In genomic region chr7:134943063-134943462, GRCm38 (mm10) we compare ENCODE assay signal across 31 mouse cellular contexts. TPM values are rescaled to one million over a fixed set of nuclear protein-coding genes. Genes with fewer than 3 reads are reported as not detected.
"Had no signal": no experiment of that assay in that cellular context is flagged by ENCODE, and none has a peak within 500 bp of the region (broad histone marks: within the 10 kb centered on the region; RNA-seq: fewer than 3 reads in every experiment).

No protein-coding gene starts in this region.

- H3K27ac ChIP-seq: heart, embryonic 13.5 days; heart, embryonic 15.5 days; hindbrain, embryonic 10.5 days; hindbrain, embryonic 12.5 days; hindbrain, embryonic 13.5 days; hindbrain, embryonic 14.5 days; hindbrain, embryonic 15.5 days; hindbrain, postnatal 0 days; intestine, embryonic 15.5 days; kidney, embryonic 15.5 days; kidney, postnatal 0 days; layer of hippocampus, adult 2 months; left cerebral cortex, adult 2 months had no signal

- DNase-seq: heart, postnatal 10 days; heart, postnatal 14 days; heart, postnatal 4 days; kidney, adult 18-20 months; kidney, adult 2 months; kidney, adult 8-10 months; kidney, adult 9 months; kidney, postnatal 10 days; kidney, postnatal 14 days; kidney, postnatal 25 days; kidney, postnatal 36 days; kidney, postnatal 4 days; layer of hippocampus, adult 9-11 months; layer of hippocampus, postnatal 36 days had no signal

- H3K4me3 ChIP-seq: heart, embryonic 12.5 days; heart, embryonic 13.5 days; heart, embryonic 15.5 days; hindbrain, embryonic 10.5 days; hindbrain, embryonic 12.5 days; hindbrain, embryonic 13.5 days; hindbrain, embryonic 15.5 days; intestine, embryonic 15.5 days; kidney, embryonic 15.5 days; layer of hippocampus, adult 2 months; left cerebral cortex, adult 2 months had no signal

RNA-seq across cellular contexts. Expression of gene Fam196a, which starts 4.8 kb away (rescaled TPM):
- total RNA-seq: heart, postnatal 10 days; heart, postnatal 14 days; heart, postnatal 25 days; heart, postnatal 4 days; hematopoietic stem cell, adult 5-6 weeks had no signal
- polyA plus RNA-seq: kidney, adult 2 months; large intestine, adult 2 months had no signal
